Mouse (Mus musculus): ENCODE measurements at regions not wholly inside any gene's neighbourhood (a gene's known extent, or its start where the extent isn't known, plus 50 kb on each side); places are given as distances from the start of the nearest gene placed in this dataset.

DNA sequence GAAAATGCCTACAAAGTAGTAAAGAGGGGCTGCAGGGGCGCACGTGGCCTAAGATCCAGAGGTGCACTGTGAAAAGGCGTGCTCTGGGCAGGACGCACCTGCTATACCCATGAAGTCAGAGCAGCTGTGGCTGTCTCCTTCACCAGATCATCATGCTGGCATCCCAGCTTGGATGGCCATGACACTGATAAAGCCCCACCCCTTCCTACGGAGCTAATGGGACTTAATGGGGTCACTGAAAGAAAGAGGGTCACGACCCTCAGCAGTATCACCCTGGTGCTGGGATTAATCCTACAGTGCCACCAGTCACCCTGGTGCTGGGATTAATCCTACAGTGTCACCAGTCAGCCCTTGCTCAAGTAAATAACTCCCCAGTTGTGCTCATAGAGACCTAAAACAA is 122.1 kb downstream of the Tmem17 start:
- H3K27me3 ChIP-seq (ENCODE audit: control insufficient read depth, insufficient read depth, low read length): no peaks in the 10 kb centered on the region
- DNase-seq: no peak
- no peaks in the 10 kb centered on the region for H3K36me3 ChIP-seq (ENCODE audit: control insufficient read depth, insufficient read depth, low read length)
- ATAC-seq (ENCODE audit: low FRiP score, low TSS enrichment): no peak
- peaks cover 5% of the 10 kb centered on the region for H3K4me1 ChIP-seq (ENCODE audit: control insufficient read depth, insufficient read depth, low read length)
- H3K4me2 ChIP-seq (ENCODE audit: low read length): no peak overlapping the region
- WGBS: 55% methylated on average over 6 of the region's 6 CpGs
- H3K9ac ChIP-seq (replicated peaks; ENCODE audit: low read length): no peak overlapping the region
- H3K27ac ChIP-seq (replicated peaks; ENCODE audit: low read depth, low read length): no peak overlapping the region
- H3K4me3 ChIP-seq (replicated peaks; ENCODE audit: low read depth, low read length): no peak overlapping the region
- H3K9me3 ChIP-seq (ENCODE audit: control insufficient read depth, low read length): no peaks in the 10 kb centered on the region

DNA sequence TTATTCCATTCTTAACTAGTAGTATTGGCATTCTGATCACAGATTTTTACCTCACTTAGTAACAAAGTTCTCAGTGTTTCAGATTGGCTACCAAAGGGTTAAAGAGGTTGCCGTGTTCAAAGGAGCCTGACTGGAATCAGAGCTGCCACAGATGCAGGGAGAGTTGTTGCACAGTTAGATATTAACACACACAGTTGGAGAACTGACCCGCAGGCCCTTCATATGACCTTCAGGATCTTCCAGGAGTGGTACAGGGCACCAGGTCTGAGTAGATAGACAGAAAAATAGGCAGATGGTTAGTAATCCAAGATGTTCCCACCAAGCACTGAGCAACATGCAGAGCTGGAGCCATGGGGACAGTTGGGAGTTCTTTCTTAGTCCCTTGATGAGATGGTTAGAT is 123.1 kb downstream of the Tmem17 start:
- no peak overlapping the region for H3K4me3 ChIP-seq (replicated peaks; ENCODE audit: low read depth, low read length)
- no peaks in the 10 kb centered on the region for H3K36me3 ChIP-seq (ENCODE audit: control insufficient read depth, insufficient read depth, low read length)
- H3K27ac ChIP-seq (replicated peaks; ENCODE audit: low read depth, low read length): no peak overlapping the region
- DNase-seq (no peak), ATAC-seq (ENCODE audit: low FRiP score, low TSS enrichment) (no peak)
- H3K4me1 ChIP-seq (ENCODE audit: control insufficient read depth, insufficient read depth, low read length): peaks cover 5% of the 10 kb centered on the region
- H3K4me2 ChIP-seq (ENCODE audit: low read length): no peak overlapping the region
- H3K9me3 ChIP-seq (ENCODE audit: control insufficient read depth, low read length): no peaks in the 10 kb centered on the region
- WGBS: 52% methylated on average over 2 of the region's 2 CpGs
- H3K27me3 ChIP-seq (ENCODE audit: control insufficient read depth, insufficient read depth, low read length): no peaks in the 10 kb centered on the region
- H3K9ac ChIP-seq (replicated peaks; ENCODE audit: low read length): no peak overlapping the region

DNA sequence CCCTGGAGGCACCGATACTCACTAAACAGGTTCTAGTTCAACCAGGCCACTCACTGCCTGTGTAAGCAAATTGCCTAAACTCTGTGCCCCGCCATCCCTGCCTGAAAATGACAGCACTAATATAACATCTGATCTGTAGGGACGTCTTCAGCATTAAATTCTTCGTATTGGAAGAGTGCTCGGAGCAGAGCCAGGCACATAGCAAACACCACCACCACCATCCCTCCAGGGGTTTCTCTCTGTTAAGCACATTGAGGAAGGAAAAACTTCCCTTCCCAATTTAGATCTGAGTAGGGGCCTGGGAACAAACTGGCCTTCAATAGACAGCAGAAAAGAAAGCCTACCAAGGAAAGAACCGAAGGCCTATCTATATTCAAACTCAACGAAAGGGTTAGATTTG is 124.4 kb downstream of the Tmem17 start:
- ATAC-seq (ENCODE audit: low FRiP score, low TSS enrichment): no peak
- no peak overlapping the region for H3K27ac ChIP-seq (replicated peaks; ENCODE audit: low read depth, low read length)
- no peak overlapping the region for H3K4me3 ChIP-seq (replicated peaks; ENCODE audit: low read depth, low read length)
- H3K4me1 ChIP-seq (ENCODE audit: control insufficient read depth, insufficient read depth, low read length): peaks cover 5% of the 10 kb centered on the region
- no peaks in the 10 kb centered on the region for H3K36me3 ChIP-seq (ENCODE audit: control insufficient read depth, insufficient read depth, low read length)
- no peaks in the 10 kb centered on the region for H3K9me3 ChIP-seq (ENCODE audit: control insufficient read depth, low read length)
- no peak for DNase-seq
- no peak overlapping the region for H3K4me2 ChIP-seq (ENCODE audit: low read length)
- H3K9ac ChIP-seq (replicated peaks; ENCODE audit: low read length): no peak overlapping the region
- no peaks in the 10 kb centered on the region for H3K27me3 ChIP-seq (ENCODE audit: control insufficient read depth, insufficient read depth, low read length)
- 74% methylated on average over 7 of the region's 7 CpGs for WGBS

DNA sequence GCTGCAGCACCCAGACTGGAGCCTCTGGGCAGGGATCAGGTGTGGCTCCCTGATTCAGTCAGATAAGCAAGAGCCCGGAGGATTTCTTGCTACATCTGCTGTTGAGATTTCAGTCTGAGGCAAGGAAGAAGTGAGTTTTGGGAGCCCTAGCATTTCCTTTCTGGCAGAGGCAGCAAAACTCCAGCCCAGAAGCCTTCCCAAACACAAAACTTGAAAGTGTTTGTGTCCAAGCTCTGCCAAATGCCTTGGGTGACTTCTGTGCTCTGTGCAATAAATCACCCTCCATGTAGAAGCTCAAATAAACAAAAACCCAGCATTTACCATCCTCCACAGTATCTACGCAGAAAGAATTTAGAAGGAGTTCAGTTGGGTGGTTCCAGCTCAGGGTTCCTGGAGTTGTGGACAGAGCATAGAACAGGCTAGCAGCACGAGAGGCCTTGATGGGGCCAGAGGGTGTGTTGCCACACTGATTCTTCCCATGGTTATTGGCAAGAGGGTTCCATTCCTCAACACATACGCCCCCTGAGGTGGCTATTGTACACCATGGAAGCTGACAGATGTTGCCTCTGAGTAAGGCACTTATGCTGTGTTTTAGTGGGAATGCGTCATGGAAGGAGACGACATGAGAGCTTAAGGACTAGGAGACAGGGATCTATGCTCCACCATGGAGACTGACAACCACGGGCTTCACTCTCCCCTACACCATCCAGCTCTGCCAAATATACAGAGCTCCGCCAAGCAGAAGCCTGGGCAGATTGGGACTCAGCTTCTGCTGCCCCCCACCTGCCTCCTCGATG is 125.1 kb downstream of the Tmem17 start:
- Histone ChIP-seq H3K27ac (replicated peaks; ENCODE audit: low read depth, low read length) (no peak overlapping the region), H3K4me1 (ENCODE audit: control insufficient read depth, insufficient read depth, low read length) (peaks cover 2% of the 10 kb centered on the region)

DNA sequence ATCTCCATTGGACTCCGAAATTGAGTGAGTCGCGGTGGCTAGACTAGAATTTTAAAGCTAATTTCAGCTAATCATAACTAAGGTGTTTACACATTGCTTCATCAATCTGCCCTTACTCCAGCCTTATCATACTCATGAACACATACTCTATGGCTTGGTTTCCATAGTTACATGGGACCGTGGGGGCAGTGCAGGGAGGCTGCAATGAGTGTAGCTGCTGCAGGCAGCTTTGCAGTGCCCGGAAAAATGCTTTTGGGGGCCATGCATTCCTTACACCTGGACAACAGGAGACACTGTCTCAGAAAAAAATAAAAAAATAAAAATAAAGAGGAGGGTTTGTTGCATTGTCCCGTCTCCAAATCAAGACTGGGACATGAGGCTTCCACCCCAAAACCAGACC is 126.3 kb downstream of the Tmem17 start:
- H3K4me2 ChIP-seq (ENCODE audit: low read length): no peak overlapping the region
- DNase-seq (peak; percentile 30), ATAC-seq (ENCODE audit: low FRiP score, low TSS enrichment) (no peak)
- 74% methylated on average over 6 of the region's 6 CpGs for WGBS
- H3K9me3 ChIP-seq (ENCODE audit: control insufficient read depth, low read length): no peaks in the 10 kb centered on the region
- H3K27me3 ChIP-seq (ENCODE audit: control insufficient read depth, insufficient read depth, low read length): no peaks in the 10 kb centered on the region
- H3K4me1 ChIP-seq (ENCODE audit: control insufficient read depth, insufficient read depth, low read length): no peaks in the 10 kb centered on the region
- no peak overlapping the region for H3K27ac ChIP-seq (replicated peaks; ENCODE audit: low read depth, low read length)
- H3K36me3 ChIP-seq (ENCODE audit: control insufficient read depth, insufficient read depth, low read length): no peaks in the 10 kb centered on the region
- no peak overlapping the region for H3K9ac ChIP-seq (replicated peaks; ENCODE audit: low read length)
- H3K4me3 ChIP-seq (replicated peaks; ENCODE audit: low read depth, low read length): no peak overlapping the region

More for the DNA sequence above, 125.1 kb downstream of the Tmem17 start:
- WGBS: 84% methylated on average over 9 of the region's 9 CpGs
- Histone ChIP-seq H3K9me3 (ENCODE audit: control insufficient read depth, low read length) (no peaks in the 10 kb centered on the region), H3K27me3 (ENCODE audit: control insufficient read depth, insufficient read depth, low read length) (no peaks in the 10 kb centered on the region), H3K9ac (replicated peaks; ENCODE audit: low read length) (no peak overlapping the region), H3K36me3 (ENCODE audit: control insufficient read depth, insufficient read depth, low read length) (no peaks in the 10 kb centered on the region), H3K4me2 (ENCODE audit: low read length) (no peak overlapping the region), H3K4me3 (replicated peaks; ENCODE audit: low read depth, low read length) (no peak overlapping the region)
- ATAC-seq (ENCODE audit: low FRiP score, low TSS enrichment) (no peak), DNase-seq (no peak)

DNA sequence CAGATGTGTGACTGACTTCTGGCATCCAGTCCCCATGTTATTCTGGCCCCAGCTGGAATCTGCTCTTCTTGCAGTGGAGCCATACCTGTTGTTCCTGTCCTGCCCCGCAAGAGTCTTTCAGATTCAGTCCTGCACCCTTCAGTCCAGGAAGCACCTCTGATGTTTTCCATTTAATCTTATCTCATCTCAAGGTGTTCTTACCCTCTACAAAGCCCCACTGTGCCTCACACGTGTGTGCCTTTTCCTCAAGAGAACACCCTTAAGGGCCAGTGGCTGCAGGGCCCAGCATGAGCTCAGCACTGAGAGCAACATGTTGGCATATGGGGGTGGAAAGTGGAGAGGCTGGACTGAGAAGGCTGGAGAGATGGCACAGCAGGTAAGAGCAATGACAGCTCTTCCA is 126.8 kb downstream of the Tmem17 start:
- Histone ChIP-seq H3K27ac (replicated peaks; ENCODE audit: low read depth, low read length) (no peak overlapping the region), H3K4me2 (ENCODE audit: low read length) (no peak overlapping the region), H3K9ac (replicated peaks; ENCODE audit: low read length) (no peak overlapping the region), H3K36me3 (ENCODE audit: control insufficient read depth, insufficient read depth, low read length) (no peaks in the 10 kb centered on the region), H3K9me3 (ENCODE audit: control insufficient read depth, low read length) (no peaks in the 10 kb centered on the region), H3K4me1 (ENCODE audit: control insufficient read depth, insufficient read depth, low read length) (no peaks in the 10 kb centered on the region), H3K4me3 (replicated peaks; ENCODE audit: low read depth, low read length) (no peak overlapping the region), H3K27me3 (ENCODE audit: control insufficient read depth, insufficient read depth, low read length) (no peaks in the 10 kb centered on the region)
- 74% methylated on average over 2 of the region's 2 CpGs for WGBS
- DNase-seq (no peak), ATAC-seq (ENCODE audit: low FRiP score, low TSS enrichment) (no peak)

DNA sequence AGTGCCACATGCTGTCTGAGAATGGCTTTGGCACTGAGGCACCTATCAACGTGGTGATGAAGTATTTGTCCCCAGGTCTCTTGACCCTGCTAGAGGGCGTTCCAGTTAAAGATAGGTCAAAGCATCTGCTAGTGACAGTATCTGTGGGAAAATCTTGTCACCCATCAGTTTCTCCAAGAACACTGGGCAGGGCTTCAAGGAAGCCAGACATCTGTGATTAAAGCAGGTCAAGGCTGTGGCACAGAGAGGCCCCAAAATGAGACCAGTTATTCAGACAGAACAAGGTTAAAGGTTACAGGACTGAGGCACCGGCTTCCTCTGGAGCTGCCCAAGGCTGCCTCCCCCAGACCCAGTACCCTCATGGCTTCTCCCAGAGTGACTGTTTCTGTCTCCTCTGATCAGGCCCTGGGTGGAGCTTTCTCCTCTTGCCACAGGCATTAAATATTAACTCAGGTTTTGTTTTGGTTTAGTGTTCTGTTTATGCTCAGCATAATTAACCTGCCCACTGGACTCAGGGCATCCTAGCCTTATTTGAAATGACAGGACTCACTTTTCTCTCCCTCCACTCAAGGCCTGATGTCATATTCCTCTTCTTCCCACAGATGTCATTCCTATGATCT is 128.6 kb downstream of the Tmem17 start:
- DNase-seq (no peak), ATAC-seq (ENCODE audit: low FRiP score, low TSS enrichment) (no peak)
- Histone ChIP-seq H3K4me2 (ENCODE audit: low read length) (no peak overlapping the region), H3K4me3 (replicated peaks; ENCODE audit: low read depth, low read length) (no peak overlapping the region), H3K27ac (replicated peaks; ENCODE audit: low read depth, low read length) (no peak overlapping the region), H3K9ac (replicated peaks; ENCODE audit: low read length) (no peak overlapping the region), H3K27me3 (ENCODE audit: control insufficient read depth, insufficient read depth, low read length) (no peaks in the 10 kb centered on the region), H3K9me3 (ENCODE audit: control insufficient read depth, low read length) (no peaks in the 10 kb centered on the region), H3K4me1 (ENCODE audit: control insufficient read depth, insufficient read depth, low read length) (no peaks in the 10 kb centered on the region), H3K36me3 (ENCODE audit: control insufficient read depth, insufficient read depth, low read length) (no peaks in the 10 kb centered on the region)
- 67% methylated on average over 3 of the region's 3 CpGs for WGBS

DNA sequence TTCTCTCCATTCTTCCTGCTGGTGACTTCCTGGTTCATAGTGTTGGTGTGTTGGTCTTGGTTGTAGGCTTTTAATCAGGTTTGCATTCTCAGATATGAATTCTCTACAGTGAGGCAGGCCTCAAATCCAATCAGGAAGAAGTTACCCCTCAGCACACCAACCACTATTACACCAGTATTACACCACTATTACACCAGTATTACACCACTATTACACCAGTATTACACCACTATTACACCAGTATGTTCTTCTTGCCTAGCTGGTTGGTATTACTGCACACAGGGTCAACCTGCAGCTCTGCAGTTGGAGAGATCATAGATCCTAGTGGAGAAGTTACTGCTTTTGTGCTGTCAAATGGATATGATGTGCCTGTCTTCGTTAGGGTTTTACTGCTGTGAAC is 129.6 kb downstream of the Tmem17 start:
- H3K9ac ChIP-seq (replicated peaks; ENCODE audit: low read length): no peak overlapping the region
- H3K36me3 ChIP-seq (ENCODE audit: control insufficient read depth, insufficient read depth, low read length): no peaks in the 10 kb centered on the region
- DNase-seq (no peak), ATAC-seq (ENCODE audit: low FRiP score, low TSS enrichment) (no peak)
- no peaks in the 10 kb centered on the region for H3K27me3 ChIP-seq (ENCODE audit: control insufficient read depth, insufficient read depth, low read length)
- H3K4me1 ChIP-seq (ENCODE audit: control insufficient read depth, insufficient read depth, low read length): no peaks in the 10 kb centered on the region
- H3K4me2 ChIP-seq (ENCODE audit: low read length): no peak overlapping the region
- H3K4me3 ChIP-seq (replicated peaks; ENCODE audit: low read depth, low read length): no peak overlapping the region
- H3K27ac ChIP-seq (replicated peaks; ENCODE audit: low read depth, low read length): no peak overlapping the region
- H3K9me3 ChIP-seq (ENCODE audit: control insufficient read depth, low read length): no peaks in the 10 kb centered on the region
- WGBS: 88% methylated on average over 1 of the region's 1 CpGs

DNA sequence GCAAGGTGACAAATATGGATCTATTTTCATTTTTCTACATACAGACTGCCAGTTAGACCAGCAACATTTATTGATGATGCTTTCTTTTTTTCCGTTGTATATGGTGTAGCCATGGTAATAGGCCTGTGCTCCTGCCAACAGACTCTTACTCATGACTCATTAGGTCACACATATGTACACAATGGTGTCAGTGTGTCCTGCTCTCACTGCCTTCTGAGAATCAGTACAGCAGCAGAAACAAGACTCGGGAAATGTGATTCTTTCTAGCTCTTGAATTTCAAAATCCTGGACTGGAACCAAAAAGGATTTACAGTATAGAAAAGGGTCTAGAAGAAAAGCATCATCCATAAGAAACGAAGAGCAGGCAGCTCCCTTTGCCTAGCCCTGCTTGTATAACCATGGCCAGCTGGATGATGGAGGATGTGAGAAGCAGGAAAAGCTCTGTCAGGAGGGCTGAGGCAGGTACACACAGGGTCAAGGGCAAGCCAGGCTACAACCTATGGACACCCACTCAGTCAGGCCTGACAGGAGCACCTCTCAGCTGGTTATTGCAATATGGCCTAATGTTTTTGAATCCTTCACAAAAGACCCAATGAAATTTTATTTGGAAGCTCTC is 132.2 kb downstream of the Tmem17 start:
- no peaks in the 10 kb centered on the region for H3K9me3 ChIP-seq (ENCODE audit: control insufficient read depth, low read length)
- H3K27ac ChIP-seq (replicated peaks; ENCODE audit: low read depth, low read length): no peak overlapping the region
- no peak for ATAC-seq (ENCODE audit: low FRiP score, low TSS enrichment)
- no peak overlapping the region for H3K4me2 ChIP-seq (ENCODE audit: low read length)
- H3K36me3 ChIP-seq (ENCODE audit: control insufficient read depth, insufficient read depth, low read length): no peaks in the 10 kb centered on the region
- no peak overlapping the region for H3K4me3 ChIP-seq (replicated peaks; ENCODE audit: low read depth, low read length)
- WGBS: 72% methylated on average over 3 of the region's 3 CpGs
- no peaks in the 10 kb centered on the region for H3K27me3 ChIP-seq (ENCODE audit: control insufficient read depth, insufficient read depth, low read length)
- no peak overlapping the region for H3K9ac ChIP-seq (replicated peaks; ENCODE audit: low read length)
- H3K4me1 ChIP-seq (ENCODE audit: control insufficient read depth, insufficient read depth, low read length): no peaks in the 10 kb centered on the region
- no peak for DNase-seq
